Mouse (Mus musculus): ENCODE data around the gene Olfr625-ps1. TPM values are rescaled to one million over a fixed set of nuclear protein-coding genes. Genes with fewer than 3 reads are reported as not detected.

Gene Olfr625-ps1
- polyA plus RNA-seq, 1 experiment from 2014 or later = not detected

Other genes with a start within 250 kb of the Olfr625-ps1 start
- gene Olfr605, start 237.3 kb upstream of the Olfr625-ps1 start, polyA plus RNA-seq (2016; fragmentation: Nextera tagmentation; extraction: Ambion mirVana) = not detected in 2 replicates
- gene Olfr606, start 233.7 kb upstream of the Olfr625-ps1 start, polyA plus RNA-seq (2016; fragmentation: Nextera tagmentation; extraction: Ambion mirVana) = not detected in 2 replicates
- not detected in 2 replicates for gene Olfr607, start 218.6 kb upstream of the Olfr625-ps1 start, polyA plus RNA-seq (2016; fragmentation: Nextera tagmentation; extraction: Ambion mirVana)
- not detected in 2 replicates for gene Olfr608, start 212.8 kb upstream of the Olfr625-ps1 start, polyA plus RNA-seq (2016; fragmentation: Nextera tagmentation; extraction: Ambion mirVana)
- not detected in 2 replicates for gene Olfr609, start 184.7 kb upstream of the Olfr625-ps1 start, polyA plus RNA-seq (2016; fragmentation: Nextera tagmentation; extraction: Ambion mirVana)
- gene Olfr610, start 170.6 kb upstream of the Olfr625-ps1 start, polyA plus RNA-seq (2016; fragmentation: Nextera tagmentation; extraction: Ambion mirVana) = not detected in 2 replicates
- not detected in 2 replicates for gene Olfr611, start 161.9 kb upstream of the Olfr625-ps1 start, polyA plus RNA-seq (2016; fragmentation: Nextera tagmentation; extraction: Ambion mirVana)
- not detected in 2 replicates for gene Olfr612, start 140.0 kb upstream of the Olfr625-ps1 start, polyA plus RNA-seq (2016; fragmentation: Nextera tagmentation; extraction: Ambion mirVana)
- not detected in 2 replicates for gene Olfr613, start 134.6 kb upstream of the Olfr625-ps1 start, polyA plus RNA-seq (2016; fragmentation: Nextera tagmentation; extraction: Ambion mirVana)
- not detected in 2 replicates for gene Olfr615, start 126.6 kb upstream of the Olfr625-ps1 start, polyA plus RNA-seq (2016; fragmentation: Nextera tagmentation; extraction: Ambion mirVana)
- not detected in 2 replicates for gene Olfr616, start 113.6 kb upstream of the Olfr625-ps1 start, polyA plus RNA-seq (2016; fragmentation: Nextera tagmentation; extraction: Ambion mirVana)
- gene Olfr617, start 109.7 kb upstream of the Olfr625-ps1 start, polyA plus RNA-seq (2016; fragmentation: Nextera tagmentation; extraction: Ambion mirVana) = not detected in 2 replicates
- not detected in 2 replicates for gene Olfr618, start 92.6 kb upstream of the Olfr625-ps1 start, polyA plus RNA-seq (2016; fragmentation: Nextera tagmentation; extraction: Ambion mirVana)
- not detected in 2 replicates for gene Olfr619, start 82.1 kb upstream of the Olfr625-ps1 start, polyA plus RNA-seq (2016; fragmentation: Nextera tagmentation; extraction: Ambion mirVana)
- not detected in 2 replicates for gene Olfr620, start 70.2 kb upstream of the Olfr625-ps1 start, polyA plus RNA-seq (2016; fragmentation: Nextera tagmentation; extraction: Ambion mirVana)
- not detected in 2 replicates for gene Olfr622, start 40.0 kb upstream of the Olfr625-ps1 start, polyA plus RNA-seq (2016; fragmentation: Nextera tagmentation; extraction: Ambion mirVana)
- not detected in 2 replicates for gene Olfr623, start 19.0 kb upstream of the Olfr625-ps1 start, polyA plus RNA-seq (2016; fragmentation: Nextera tagmentation; extraction: Ambion mirVana)
- 0.06 and 0.11 TPM in 2 replicates for gene Olfr624, start 11.5 kb upstream of the Olfr625-ps1 start, polyA plus RNA-seq (2016; fragmentation: Nextera tagmentation; extraction: Ambion mirVana)
- gene Olfr243, start 32.0 kb downstream of the Olfr625-ps1 start, polyA plus RNA-seq (2016; fragmentation: Nextera tagmentation; extraction: Ambion mirVana) = not detected in 2 replicates
- gene Olfr628, start 47.7 kb downstream of the Olfr625-ps1 start, polyA plus RNA-seq (2016; fragmentation: Nextera tagmentation; extraction: Ambion mirVana) = not detected in 2 replicates
- gene Olfr629, start 62.2 kb downstream of the Olfr625-ps1 start, polyA plus RNA-seq (2016; fragmentation: Nextera tagmentation; extraction: Ambion mirVana) = not detected in 2 replicates
- not detected in 2 replicates for gene Olfr630, start 74.6 kb downstream of the Olfr625-ps1 start, polyA plus RNA-seq (2016; fragmentation: Nextera tagmentation; extraction: Ambion mirVana)
- gene Olfr69, start 88.9 kb downstream of the Olfr625-ps1 start, polyA plus RNA-seq (2016; fragmentation: Nextera tagmentation; extraction: Ambion mirVana) = not detected in 2 replicates
- gene Olfr68, start 97.0 kb downstream of the Olfr625-ps1 start, polyA plus RNA-seq (2016; fragmentation: Nextera tagmentation; extraction: Ambion mirVana) = not detected in 2 replicates
- not detected in 2 replicates for gene Olfr67, start 109.1 kb downstream of the Olfr625-ps1 start, polyA plus RNA-seq (2016; fragmentation: Nextera tagmentation; extraction: Ambion mirVana)
- 836 and 850 TPM in 2 replicates for gene Hbb-bt, start 131.3 kb downstream of the Olfr625-ps1 start, polyA plus RNA-seq (2016; fragmentation: Nextera tagmentation; extraction: Ambion mirVana)
- 651 and 737 TPM in 2 replicates for gene Hbb-bs, start 145.4 kb downstream of the Olfr625-ps1 start, polyA plus RNA-seq (2016; fragmentation: Nextera tagmentation; extraction: Ambion mirVana)
- gene Hbb-bh2, start 157.8 kb downstream of the Olfr625-ps1 start, polyA plus RNA-seq (2016; fragmentation: Nextera tagmentation; extraction: Ambion mirVana) = not detected in 2 replicates
- gene Hbb-bh1, start 160.4 kb downstream of the Olfr625-ps1 start, polyA plus RNA-seq (2016; fragmentation: Nextera tagmentation; extraction: Ambion mirVana) = 615 and 622 TPM in 2 replicates
- gene Hbb-y, start 170.5 kb downstream of the Olfr625-ps1 start, polyA plus RNA-seq (2016; fragmentation: Nextera tagmentation; extraction: Ambion mirVana) = 8,935 and 9,118 TPM in 2 replicates
- gene Olfr66, start 203.5 kb downstream of the Olfr625-ps1 start, polyA plus RNA-seq (2016; fragmentation: Nextera tagmentation; extraction: Ambion mirVana) = not detected in 2 replicates
- gene Olfr64, start 211.8 kb downstream of the Olfr625-ps1 start, polyA plus RNA-seq (2016; fragmentation: Nextera tagmentation; extraction: Ambion mirVana) = not detected in 2 replicates
- not detected in 2 replicates for gene Olfr65, start 220.8 kb downstream of the Olfr625-ps1 start, polyA plus RNA-seq (2016; fragmentation: Nextera tagmentation; extraction: Ambion mirVana)
- not detected in 2 replicates for gene Olfr631, start 246.1 kb downstream of the Olfr625-ps1 start, polyA plus RNA-seq (2016; fragmentation: Nextera tagmentation; extraction: Ambion mirVana)

Data from limb, embryonic 12.5 days (tissue).